Mouse (Mus musculus) cerebellum, adult 2 months (tissue): Measurements from ENCODE around the gene Mbnl1.

Experiments used
- CTCF ChIP-seq: fragments of 200-500 bp; IDR thresholded peaks from 2 replicates; pipeline ENCODE4 v1.5.1; 2011; ENCODE audit warnings: low read depth, mild to moderate bottlenecking, control low read depth, low read length, moderate library complexity, borderline replicate concordance; ENCODE audit not compliant: insufficient read depth
- POLR2A ChIP-seq: fragments of 200-500 bp; IDR thresholded peaks from 2 replicates; pipeline ENCODE4 v1.6.1; 2011; ENCODE audit warnings: low read length, control low read depth, borderline replicate concordance; ENCODE audit not compliant: insufficient read depth

DNA sequence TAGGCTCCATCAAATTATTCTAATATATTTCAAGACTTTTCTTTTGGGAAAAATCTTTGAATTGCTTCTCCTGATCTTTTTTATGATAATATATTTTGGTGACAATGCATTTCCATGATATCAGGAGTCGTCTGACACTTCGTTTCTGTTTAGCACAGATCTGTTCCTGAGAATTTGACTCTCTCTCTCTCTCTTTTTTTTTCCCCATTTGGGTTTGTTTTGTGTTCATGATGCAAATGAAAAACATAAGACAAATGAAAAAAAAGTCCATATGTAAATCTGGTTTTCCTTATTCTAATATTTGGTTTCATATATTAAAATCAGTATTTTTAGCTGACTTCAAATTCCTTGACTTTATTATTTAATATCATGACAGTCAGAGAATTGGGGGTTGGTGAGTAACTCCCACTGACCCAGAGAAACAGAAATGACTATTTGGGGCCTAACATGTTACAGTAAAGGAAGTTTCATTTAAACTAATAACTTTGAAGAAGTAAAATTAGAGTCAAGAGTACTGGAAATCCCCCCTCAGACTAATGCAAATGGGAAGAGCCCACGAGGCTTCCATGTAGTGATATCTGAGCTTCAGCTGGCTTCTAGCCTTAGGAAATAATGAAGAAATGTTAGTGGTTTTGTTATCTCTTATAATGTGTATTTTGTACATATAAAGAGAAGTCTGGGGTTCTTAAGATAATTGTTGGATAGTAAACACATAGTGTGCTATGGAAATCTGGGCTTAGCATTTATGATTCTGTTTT is 65.8 kb downstream of the Mbnl1 start:
- TF ChIP-seq CTCF, result no peak
- no peak for TF ChIP-seq POLR2A
